Mouse (Mus musculus) lung, postnatal 0 days (tissue): Measurements from ENCODE around the gene H1f0.

Source experiments
- CTCF ChIP-seq: IDR thresholded peaks from 2 replicates; pipeline ENCODE4 v1.5.1; 2016; ENCODE audit warnings: antibody characterized with exemption, mild to moderate bottlenecking
- EP300 ChIP-seq: IDR thresholded peaks from 2 replicates; pipeline ENCODE4 v1.6.1; 2016; ENCODE audit warnings: antibody characterized with exemption, mild to moderate bottlenecking, control low read depth

- TF ChIP-seq CTCF, result no peak
- TF ChIP-seq EP300, result peak; percentile 45; the same call in 1 of the 2 replicates
Observed at GRCm38 (mm10) chr15:78978875-78979274, 49.4 kb upstream of the H1f0 start.
